Mouse (Mus musculus) heart, postnatal 0 days (tissue): ENCODE measurements at regions not wholly inside any gene's neighbourhood (a gene's known extent, or its start where the extent isn't known, plus 50 kb on each side); places are given as distances from the start of the nearest gene placed in this dataset.

Experiments used
- CTCF ChIP-seq: IDR thresholded peaks from 2 replicates; pipeline ENCODE4 v1.5.1; 2016; ENCODE audit warnings: antibody characterized with exemption, control low read depth, low read depth
- EP300 ChIP-seq: IDR thresholded peaks from 2 replicates; pipeline ENCODE4 v1.6.1; 2016; ENCODE audit warnings: antibody characterized with exemption, low read depth

DNA sequence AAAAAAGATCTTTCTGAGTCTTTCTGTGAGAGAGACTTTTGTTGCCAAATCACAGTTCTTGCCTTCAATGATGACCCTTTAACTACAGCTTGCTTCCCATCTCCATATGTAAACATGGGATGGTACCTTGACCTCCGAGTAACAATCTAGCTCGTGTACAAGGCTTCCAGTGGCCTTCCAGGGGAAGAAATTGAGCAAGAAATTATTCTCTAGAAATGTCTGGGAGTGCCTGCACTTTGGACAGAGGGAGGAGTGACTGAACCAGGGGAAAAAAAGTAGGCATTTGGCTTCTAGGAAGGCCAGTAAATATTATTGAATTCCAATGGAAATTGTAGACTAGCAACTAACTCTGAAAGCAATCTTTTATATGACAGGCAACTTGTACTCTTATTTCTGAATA lies 287.8 kb upstream of the Mpdz start:
- no peak for TF ChIP-seq CTCF
- no peak for TF ChIP-seq EP300
